Mouse (Mus musculus): ENCODE measurements at regions not wholly inside any gene's neighbourhood (a gene's known extent, or its start where the extent isn't known, plus 50 kb on each side); places are given as distances from the start of the nearest gene placed in this dataset.
A peak's percentile ranks its signal among the peaks of the same experiment; 100 is the strongest.

GRCm38 (mm10) chr13:107672166-107672565, 372.1 kb upstream of the Smim15 start:
- ATAC-seq (ENCODE audit: borderline replicate concordance, extremely low read depth, low FRiP score, low TSS enrichment): no peak
- Histone ChIP-seq H3K27ac (no peak overlapping the region), H3K27me3 (no peaks in the 10 kb centered on the region), H3K4me1 (peaks cover 32% of the 10 kb centered on the region), H3K4me3 (no peak overlapping the region), H3K36me3 (no peaks in the 10 kb centered on the region), H3K9ac (no peak overlapping the region), H3K9me3 (no peaks in the 10 kb centered on the region), H3K4me2 (no peak overlapping the region)
- 59% methylated on average over 5 of the region's 5 CpGs for WGBS

- Histone ChIP-seq H3K9ac (no peak overlapping the region), H3K27ac (no peak overlapping the region), H3K4me2 (no peak overlapping the region), H3K36me3 (no peaks in the 10 kb centered on the region), H3K4me1 (peaks cover 8% of the 10 kb centered on the region), H3K9me3 (no peaks in the 10 kb centered on the region), H3K27me3 (no peaks in the 10 kb centered on the region), H3K4me3 (no peak overlapping the region)
- no peak for ATAC-seq (ENCODE audit: borderline replicate concordance, extremely low read depth, low FRiP score, low TSS enrichment)
- 46% methylated on average over 4 of the region's 5 CpGs for WGBS
Observed at GRCm38 (mm10) chr13:107668509-107668908, 375.7 kb upstream of the Smim15 start.

DNA sequence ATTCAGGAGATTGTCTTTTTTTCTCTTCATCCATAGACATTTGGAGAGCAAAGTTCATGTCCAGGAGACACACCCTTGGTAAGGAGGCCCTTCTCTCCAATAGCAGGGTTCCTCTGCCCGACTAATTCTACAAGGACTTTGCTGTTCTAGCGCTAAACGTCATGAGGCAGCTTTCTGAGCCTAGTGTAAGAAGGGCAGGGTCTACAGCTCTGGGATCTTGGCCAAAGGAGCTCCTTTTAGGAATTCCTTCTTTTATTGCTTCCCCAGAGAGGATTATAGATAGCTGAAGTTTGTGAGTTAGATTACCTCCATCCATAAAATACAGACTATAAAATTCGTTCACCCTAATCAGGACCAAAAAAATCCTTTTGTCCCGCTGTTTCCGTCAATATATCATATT, 378.5 kb upstream of the Smim15 start:
- Histone ChIP-seq H3K9me3 (no peaks in the 10 kb centered on the region), H3K4me1 (no peaks in the 10 kb centered on the region), H3K4me3 (no peak overlapping the region), H3K36me3 (no peaks in the 10 kb centered on the region), H3K9ac (no peak overlapping the region), H3K4me2 (no peak overlapping the region), H3K27ac (no peak overlapping the region), H3K27me3 (no peaks in the 10 kb centered on the region)
- no peak for ATAC-seq (ENCODE audit: borderline replicate concordance, extremely low read depth, low FRiP score, low TSS enrichment)
- WGBS: 67% methylated on average over 6 of the region's 6 CpGs

DNA sequence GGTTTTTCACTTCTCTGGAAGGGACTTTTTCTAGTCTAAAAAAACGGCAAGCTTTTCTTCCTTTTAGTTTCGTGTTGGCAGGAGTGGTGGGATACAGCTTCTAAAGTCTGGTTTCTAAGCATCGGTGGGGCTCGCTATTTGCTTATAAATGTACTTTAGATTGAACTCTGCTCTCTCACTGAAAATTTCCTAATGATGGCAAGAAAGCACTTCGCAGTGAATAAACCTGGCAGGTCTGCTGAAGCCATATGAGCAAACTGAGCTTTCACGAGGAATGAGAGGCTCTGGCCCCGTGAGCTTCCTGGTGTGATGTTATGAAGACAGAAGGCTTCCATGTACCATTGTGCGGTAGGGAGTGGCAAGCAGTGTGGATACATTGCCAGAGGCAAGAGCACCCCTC, 380.0 kb upstream of the Smim15 start:
- no peak overlapping the region for H3K27ac ChIP-seq
- no peak for ATAC-seq (ENCODE audit: borderline replicate concordance, extremely low read depth, low FRiP score, low TSS enrichment)
- H3K4me1 ChIP-seq: no peaks in the 10 kb centered on the region
- 42% methylated on average over 8 of the region's 8 CpGs for WGBS
- H3K4me2 ChIP-seq: no peak overlapping the region
- H3K9ac ChIP-seq: no peak overlapping the region
- no peaks in the 10 kb centered on the region for H3K9me3 ChIP-seq
- no peaks in the 10 kb centered on the region for H3K36me3 ChIP-seq
- no peak overlapping the region for H3K4me3 ChIP-seq
- no peaks in the 10 kb centered on the region for H3K27me3 ChIP-seq

DNA sequence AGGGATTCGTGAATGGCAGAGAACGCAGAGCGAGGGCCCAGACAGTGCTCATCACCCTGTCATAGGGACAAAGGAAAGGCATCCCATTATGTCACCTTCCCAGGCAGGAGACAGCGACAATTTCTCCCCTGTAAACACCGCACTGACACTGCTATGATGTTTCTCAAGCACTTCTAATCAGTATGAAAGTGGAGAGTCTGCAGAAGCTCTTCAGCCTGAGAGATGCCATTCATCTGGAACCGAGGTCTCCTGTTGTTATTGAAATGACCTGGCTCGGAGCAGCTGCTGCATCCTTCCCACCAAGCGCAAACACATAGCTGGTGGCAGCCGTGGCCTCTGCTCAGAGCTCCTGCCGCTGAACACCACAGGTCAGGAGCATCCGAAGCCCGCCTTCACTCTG, 380.5 kb upstream of the Smim15 start:
- Histone ChIP-seq H3K36me3 (no peaks in the 10 kb centered on the region), H3K27me3 (no peaks in the 10 kb centered on the region), H3K27ac (no peak overlapping the region), H3K9me3 (no peaks in the 10 kb centered on the region), H3K4me2 (no peak overlapping the region), H3K9ac (no peak overlapping the region), H3K4me3 (no peak overlapping the region), H3K4me1 (no peaks in the 10 kb centered on the region)
- WGBS: 39% methylated on average over 12 of the region's 12 CpGs
- ATAC-seq (ENCODE audit: borderline replicate concordance, extremely low read depth, low FRiP score, low TSS enrichment): no peak

DNA sequence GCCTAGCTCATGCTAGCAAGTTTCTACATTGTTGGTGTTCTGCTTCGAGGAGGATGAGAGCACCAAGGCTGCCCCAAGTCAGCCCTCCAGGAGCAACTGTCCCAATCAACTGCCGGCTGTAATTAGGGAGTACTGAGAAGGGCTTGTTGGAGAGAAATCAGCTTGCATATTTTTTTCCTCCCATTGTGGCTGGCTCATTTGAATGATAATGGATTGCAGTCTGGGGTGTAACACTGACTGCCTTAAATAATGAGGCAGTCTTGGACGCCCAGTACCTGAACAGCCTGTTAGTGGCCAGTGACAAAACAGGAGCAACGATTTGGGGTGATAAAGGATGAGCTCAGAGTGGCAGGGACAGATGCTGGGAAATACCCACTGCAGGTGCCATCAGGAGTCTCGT, 382.8 kb upstream of the Smim15 start:
- no peak overlapping the region for H3K9ac ChIP-seq
- no peak overlapping the region for H3K4me3 ChIP-seq
- H3K27me3 ChIP-seq: no peaks in the 10 kb centered on the region
- WGBS: 40% methylated on average over 5 of the region's 5 CpGs
- no peak overlapping the region for H3K27ac ChIP-seq
- no peak overlapping the region for H3K4me2 ChIP-seq
- no peaks in the 10 kb centered on the region for H3K4me1 ChIP-seq
- no peak for ATAC-seq (ENCODE audit: borderline replicate concordance, extremely low read depth, low FRiP score, low TSS enrichment)
- H3K9me3 ChIP-seq: no peaks in the 10 kb centered on the region
- H3K36me3 ChIP-seq: no peaks in the 10 kb centered on the region

DNA sequence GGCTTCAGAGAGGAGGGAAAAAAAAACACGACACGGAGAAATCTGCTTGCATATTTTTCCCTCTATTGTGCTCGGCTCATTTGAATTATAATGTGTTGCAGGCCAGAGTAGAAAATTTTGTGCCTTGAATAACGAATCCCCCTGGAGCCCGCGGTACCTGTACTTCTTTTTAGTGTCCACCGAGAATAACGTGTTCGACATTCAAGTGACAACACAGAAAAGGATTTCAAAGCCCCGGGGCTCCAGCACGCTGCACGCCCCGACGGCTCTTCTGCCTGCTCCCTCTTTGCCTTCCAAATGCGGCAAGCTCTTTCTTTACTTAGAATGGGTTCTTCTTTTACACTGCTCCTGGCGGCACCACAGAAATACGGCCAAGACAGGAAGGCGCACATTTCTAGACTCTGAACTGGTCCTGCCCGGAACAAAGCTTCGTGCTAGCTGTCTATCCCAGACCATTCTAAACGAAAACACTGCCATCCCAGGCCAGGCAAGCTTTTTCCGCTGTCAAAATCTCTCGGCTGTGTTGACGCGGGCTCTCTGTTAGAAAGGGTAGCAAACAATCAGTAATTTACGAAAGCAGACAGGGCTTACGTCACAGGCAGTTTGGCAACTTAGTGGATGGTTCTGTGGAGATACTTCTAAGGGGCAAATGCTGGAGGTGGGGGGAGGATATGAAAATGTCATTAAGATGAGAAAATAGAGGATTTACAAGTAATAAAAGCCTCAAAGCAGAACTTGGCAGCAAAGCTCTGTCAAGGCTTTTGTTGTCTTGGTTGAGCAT, 398.2 kb upstream of the Smim15 start:
- H3K27me3 ChIP-seq: peaks cover 23% of the 10 kb centered on the region
- H3K36me3 ChIP-seq: no peaks in the 10 kb centered on the region
- ATAC-seq (ENCODE audit: borderline replicate concordance, extremely low read depth, low FRiP score, low TSS enrichment): no peak
- no peak overlapping the region for H3K27ac ChIP-seq
- WGBS: 5% methylated on average over 27 of the region's 27 CpGs
- H3K4me2 ChIP-seq: peak overlapping the region; percentile 69
- H3K9me3 ChIP-seq: no peaks in the 10 kb centered on the region
- H3K4me3 ChIP-seq: peak overlapping the region; percentile 33
- H3K4me1 ChIP-seq: peaks cover 16% of the 10 kb centered on the region
- 0 out of 2 replicates have a peak overlapping the region, but pooled peaks have one; percentile 29 for H3K9ac ChIP-seq

DNA sequence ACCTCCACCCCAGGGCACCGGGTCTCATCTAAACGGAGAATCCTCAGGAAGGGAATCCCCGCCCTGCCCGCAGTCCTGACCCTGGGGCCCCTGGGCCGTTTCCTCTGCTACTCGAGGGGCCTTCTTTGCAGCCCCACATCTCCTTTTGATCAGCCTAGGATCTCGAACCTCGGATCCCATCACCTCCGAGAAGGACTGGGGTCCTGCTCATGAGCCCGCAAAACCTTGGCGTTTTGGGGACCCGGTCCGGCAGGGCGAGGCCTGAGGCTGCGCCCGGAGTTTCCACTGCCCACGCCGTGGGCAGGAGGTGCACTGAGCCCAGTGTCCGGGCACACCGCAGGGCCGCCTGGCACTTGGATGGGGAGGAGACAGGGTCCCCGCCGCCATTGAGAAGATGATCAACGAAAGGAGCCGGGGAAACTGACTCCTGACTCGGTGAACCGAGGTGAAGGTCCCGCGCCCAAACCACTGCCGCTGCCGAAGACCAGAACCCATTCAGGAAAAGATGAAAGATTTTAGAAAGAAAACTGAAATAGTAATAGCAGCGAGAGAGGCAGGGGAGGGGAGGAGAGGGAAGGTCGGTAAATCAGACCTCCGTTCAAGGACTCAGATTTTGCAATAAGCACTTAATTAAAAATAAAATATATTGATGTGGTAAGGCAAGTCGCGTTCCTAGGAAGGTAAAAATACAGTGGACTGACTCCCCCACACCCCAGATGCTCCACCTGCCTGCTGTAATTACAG, 399.0 kb upstream of the Smim15 start:
- no peaks in the 10 kb centered on the region for H3K9me3 ChIP-seq
- H3K4me2 ChIP-seq: peak overlapping the region; percentile 69
- H3K4me1 ChIP-seq: peaks cover 16% of the 10 kb centered on the region
- 0 out of 2 replicates have a peak overlapping the region, but pooled peaks have one; percentile 14 for H3K9ac ChIP-seq
- peaks cover 23% of the 10 kb centered on the region for H3K27me3 ChIP-seq
- no peak for ATAC-seq (ENCODE audit: borderline replicate concordance, extremely low read depth, low FRiP score, low TSS enrichment)
- H3K4me3 ChIP-seq: peak overlapping the region; percentile 33
- no peaks in the 10 kb centered on the region for H3K36me3 ChIP-seq
- 3% methylated on average over 36 of the region's 36 CpGs for WGBS
- H3K27ac ChIP-seq: no peak overlapping the region

- peaks cover 16% of the 10 kb centered on the region for H3K4me1 ChIP-seq
- no peak overlapping the region for H3K9ac ChIP-seq
- peak overlapping the region; percentile 69 for H3K4me2 ChIP-seq
- 34% methylated on average over 12 of the region's 12 CpGs for WGBS
- no peaks in the 10 kb centered on the region for H3K36me3 ChIP-seq
- ATAC-seq (ENCODE audit: borderline replicate concordance, extremely low read depth, low FRiP score, low TSS enrichment): peak; percentile 23; the same call in 1 of the 2 replicates
- no peak overlapping the region for H3K27ac ChIP-seq
- peak overlapping the region; percentile 33 for H3K4me3 ChIP-seq
- no peaks in the 10 kb centered on the region for H3K9me3 ChIP-seq
- peaks cover 23% of the 10 kb centered on the region for H3K27me3 ChIP-seq
Observed at GRCm38 (mm10) chr13:107644705-107645104, 399.5 kb upstream of the Smim15 start.

DNA sequence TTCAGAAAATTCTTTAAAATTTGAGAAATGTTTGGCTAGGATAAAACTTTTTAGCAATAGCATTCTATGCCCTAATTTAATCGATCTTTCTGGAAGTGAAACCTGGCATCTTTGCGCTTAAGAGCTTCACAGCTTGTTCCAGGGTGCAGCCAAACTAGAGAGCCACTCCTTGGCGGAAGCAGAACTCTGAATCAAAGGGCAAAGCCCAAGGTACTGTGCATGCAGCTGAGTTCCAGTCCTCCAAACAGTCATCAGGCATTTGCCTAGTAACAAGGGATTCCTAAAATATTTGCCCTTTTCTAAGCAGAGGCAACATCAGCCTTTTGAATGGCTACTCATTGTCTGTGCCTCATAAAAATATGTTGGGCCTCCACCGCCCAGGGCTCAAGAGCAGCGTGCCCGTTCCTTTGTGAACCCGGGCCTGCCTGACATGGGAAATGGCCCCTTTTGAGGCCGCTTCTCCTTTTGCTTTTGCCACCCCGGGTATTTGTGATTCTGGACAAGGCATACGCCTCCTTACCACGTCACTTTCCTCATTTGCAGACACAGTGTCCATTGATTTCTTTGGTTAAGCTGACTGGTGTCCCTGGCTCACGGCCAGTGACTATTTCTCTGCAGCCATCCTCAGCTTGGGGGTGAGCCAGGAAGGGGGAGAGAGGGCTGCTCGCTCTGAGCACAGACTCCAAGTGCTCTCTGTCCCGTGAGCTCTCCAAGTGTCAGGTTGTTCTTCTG, 402.2 kb upstream of the Smim15 start:
- Histone ChIP-seq H3K4me2 (peak overlapping the region; percentile 10; the same call in 1 of the 2 replicates), H3K27me3 (peaks cover 22% of the 10 kb centered on the region), H3K9ac (no peak overlapping the region), H3K36me3 (no peaks in the 10 kb centered on the region), H3K4me1 (peaks cover 16% of the 10 kb centered on the region), H3K9me3 (no peaks in the 10 kb centered on the region), H3K27ac (no peak overlapping the region), H3K4me3 (no peak overlapping the region)
- whole genome bisulfite sequencing: 41% methylated on average over 14 of the region's 14 CpGs
- ATAC-seq (ENCODE audit: borderline replicate concordance, extremely low read depth, low FRiP score, low TSS enrichment): peak; percentile 71; the same call in 1 of the 2 replicates

DNA sequence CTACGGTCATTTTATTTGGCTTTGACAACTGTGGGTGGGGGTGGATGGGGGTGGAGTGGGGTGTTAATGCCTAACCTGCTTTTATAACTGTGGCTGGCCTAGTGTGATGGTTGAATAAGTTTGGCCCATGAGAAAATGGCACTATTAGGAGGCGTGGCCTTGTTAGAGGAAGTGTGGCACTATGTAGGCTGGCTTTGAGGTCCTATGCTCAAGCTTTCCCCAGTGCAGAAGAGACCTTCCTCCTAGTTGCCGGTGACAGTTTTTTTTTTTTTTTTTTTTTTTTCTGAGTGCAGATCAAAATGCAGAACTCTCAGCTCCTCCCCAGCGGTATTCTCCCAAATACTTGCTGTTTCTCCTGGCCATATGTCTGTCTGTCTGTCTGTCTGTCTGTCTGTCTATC, 404.6 kb upstream of the Smim15 start:
- no peaks in the 10 kb centered on the region for H3K9me3 ChIP-seq
- H3K4me2 ChIP-seq: no peak overlapping the region
- peaks cover 4% of the 10 kb centered on the region for H3K27me3 ChIP-seq
- H3K9ac ChIP-seq: no peak overlapping the region
- WGBS: 87% methylated on average over 4 of the region's 4 CpGs
- no peak overlapping the region for H3K27ac ChIP-seq
- no peak for ATAC-seq (ENCODE audit: borderline replicate concordance, extremely low read depth, low FRiP score, low TSS enrichment)
- H3K36me3 ChIP-seq: no peaks in the 10 kb centered on the region
- H3K4me3 ChIP-seq: no peak overlapping the region
- H3K4me1 ChIP-seq: peaks cover 9% of the 10 kb centered on the region

GRCm38 (mm10) chr13:107637269-107637668, 407.0 kb upstream of the Smim15 start:
- H3K27me3 ChIP-seq: no peaks in the 10 kb centered on the region
- H3K9me3 ChIP-seq: no peaks in the 10 kb centered on the region
- peaks cover 6% of the 10 kb centered on the region for H3K4me1 ChIP-seq
- ATAC-seq (ENCODE audit: borderline replicate concordance, extremely low read depth, low FRiP score, low TSS enrichment): no peak
- 87% methylated on average over 5 of the region's 5 CpGs for WGBS
- H3K4me2 ChIP-seq: no peak overlapping the region
- H3K9ac ChIP-seq: no peak overlapping the region
- H3K4me3 ChIP-seq: no peak overlapping the region
- H3K36me3 ChIP-seq: no peaks in the 10 kb centered on the region
- no peak overlapping the region for H3K27ac ChIP-seq

All from lung, embryonic 15.5 days (tissue).